7 mouse cellular contexts compared by ENCODE assay signal in genomic region chr1:60745664-60746063, GRCm38 (mm10). TPM values are rescaled to one million over a fixed set of nuclear protein-coding genes. Genes with fewer than 3 reads are reported as not detected.
DNase-seq lines count a peak whose midpoint lies in the region; ATAC-seq and TF ChIP-seq lines count a peak whose summit lies in the region.

No protein-coding gene starts in this region.

- TF ChIP-seq CTCF in kidney, adult 2 months (conservative IDR thresholded peaks at IDR 0.05; ENCODE audit: insufficient read depth, insufficient read length, low read depth, low read length) = no peak

- TF ChIP-seq POLR2A in kidney, adult 2 months (IDR thresholded peaks at IDR 0.05; ENCODE audit: low read depth, low read length) = no peak

- H3K4me1 ChIP-seq in lung, embryonic 15.5 days = peaks cover 10% of the 10 kb centered on the region
- H3K4me1 ChIP-seq in kidney, adult 2 months (ENCODE audit: control insufficient read depth, insufficient read depth, low read length) = no peaks in the 10 kb centered on the region
- no peaks in the 10 kb centered on the region for H3K4me1 ChIP-seq in liver, embryonic 11.5 days (replicated peaks; ENCODE audit: control insufficient read depth, insufficient read depth, low read length)

- no peak overlapping the region for H3K4me2 ChIP-seq in lung, embryonic 15.5 days
- no peak overlapping the region for H3K4me2 ChIP-seq in liver, embryonic 11.5 days

- DNase-seq in lung, adult 18-20 months = no peak
- peak; percentile 37 to 66 for DNase-seq in gastrocnemius, postnatal 4 days (ENCODE audit: low spot score in 2 of 2)
- DNase-seq in kidney, adult 2 months = peak; percentile 50
- peak; percentile 27 for DNase-seq in skeletal muscle tissue, adult 2 months (ENCODE audit: low read depth, low spot score)
- DNase-seq in cerebellum, adult 9-11 months = no peak
- no peak for DNase-seq in liver, embryonic 11.5 days (ENCODE audit: low spot score)

- H3K27ac ChIP-seq in lung, embryonic 15.5 days = peak overlapping the region; percentile 15; the same call in 1 of the 2 replicates
- H3K27ac ChIP-seq in kidney, adult 2 months (ENCODE audit: insufficient read depth, low read depth, low read length) = no peak overlapping the region
- H3K27ac ChIP-seq in liver, embryonic 11.5 days (ENCODE audit: low read depth, low read length) = no peak overlapping the region

- H3K4me3 ChIP-seq in lung, embryonic 15.5 days = no peak overlapping the region
- no peak overlapping the region for H3K4me3 ChIP-seq in kidney, adult 2 months (ENCODE audit: insufficient read depth, low read depth, low read length)
- H3K4me3 ChIP-seq in liver, embryonic 11.5 days (ENCODE audit: low read depth, low read length) = no peak overlapping the region

- H3K36me3 ChIP-seq in lung, embryonic 15.5 days = no peaks in the 10 kb centered on the region
- H3K36me3 ChIP-seq in kidney, adult 2 months (ENCODE audit: control insufficient read depth, insufficient read depth, low read length) = no peaks in the 10 kb centered on the region
- no peaks in the 10 kb centered on the region for H3K36me3 ChIP-seq in liver, embryonic 11.5 days (ENCODE audit: control insufficient read depth, insufficient read depth, low read length)

- no peaks in the 10 kb centered on the region for H3K9me3 ChIP-seq in lung, embryonic 15.5 days
- no peaks in the 10 kb centered on the region for H3K9me3 ChIP-seq in liver, embryonic 11.5 days (ENCODE audit: control insufficient read depth, low read length)

- WGBS in lung, embryonic 15.5 days = 46% methylated on average over 7 of the region's 7 CpGs
- WGBS in kidney, adult 2 months = 57% methylated on average over 7 of the region's 7 CpGs
- 73% methylated on average over 7 of the region's 7 CpGs for WGBS in liver, embryonic 11.5 days

- no peak overlapping the region for H3K9ac ChIP-seq in lung, embryonic 15.5 days
- no peak overlapping the region for H3K9ac ChIP-seq in liver, embryonic 11.5 days (ENCODE audit: low read depth, low read length)

- H3K27me3 ChIP-seq in lung, embryonic 15.5 days = no peaks in the 10 kb centered on the region
- no peaks in the 10 kb centered on the region for H3K27me3 ChIP-seq in kidney, adult 2 months (replicated peaks; ENCODE audit: control insufficient read depth, insufficient read depth, low read length)
- H3K27me3 ChIP-seq in liver, embryonic 11.5 days (replicated peaks; ENCODE audit: control insufficient read depth, insufficient read depth, low read length) = no peaks in the 10 kb centered on the region

- no peak for ATAC-seq in lung, embryonic 15.5 days (ENCODE audit: borderline replicate concordance, extremely low read depth, low FRiP score, low TSS enrichment)
- no peak for ATAC-seq in liver, embryonic 11.5 days (replicated peaks; ENCODE audit: low FRiP score)

RNA-seq across cellular contexts. Expression of gene Cd28, which starts 29.1 kb away (rescaled TPM):
- polyA plus RNA-seq in lung, embryonic 15.5 days (2015; fragmentation: Nextera tagmentation; extraction: Ambion mirVana) = 0.15 and 0.75 TPM in 2 replicates
- total RNA-seq in gastrocnemius, postnatal 4 days (2021) = 1 to 10 TPM; 2.3 TPM
- 0.04 and 0.55 TPM in 2 replicates for polyA plus RNA-seq in kidney, adult 2 months (2012; rRNA removed)
- polyA plus RNA-seq in liver, embryonic 11.5 days (2014; fragmentation: Nextera tagmentation; extraction: Ambion mirVana) = 0.15 and 0.25 TPM in 2 replicates

Comparison
In these comparisons a context has a peak if more than half of its experiments do, and no peak if none do; other contexts are left out.
1. DNase-seq: peak in gastrocnemius, postnatal 4 days (2 of 2), kidney, adult 2 months (single experiment) and skeletal muscle tissue, adult 2 months (single experiment); none in lung, adult 18-20 months (0 of 2), cerebellum, adult 9-11 months (single experiment) and liver, embryonic 11.5 days (single experiment).